8 mouse cellular contexts compared by ENCODE assay signal in genomic region chr12:111677421-111677820, GRCm38 (mm10). TPM values are rescaled to one million over a fixed set of nuclear protein-coding genes. Genes with fewer than 3 reads are reported as not detected.
DNase-seq lines count a peak whose midpoint lies in the region; ATAC-seq and TF ChIP-seq lines count a peak whose summit lies in the region.

No protein-coding gene starts in this region.

- peaks cover 17% of the 10 kb centered on the region for H3K27me3 ChIP-seq in lung, embryonic 14.5 days (ENCODE audit: insufficient read depth, low read length)
- peaks cover 25% of the 10 kb centered on the region for H3K27me3 ChIP-seq in embryonic facial prominence, embryonic 13.5 days

- no peak for DNase-seq in lung, embryonic 14.5 days
- no peak for DNase-seq in lung, postnatal 25 days (ENCODE audit: low spot score)
- DNase-seq in right cerebral cortex, postnatal 14 days, result no peak
- no peak for DNase-seq in ovary, postnatal 14 days (ENCODE audit: low spot score)
- no peak for DNase-seq in ovary, adult 18-20 months (ENCODE audit: low spot score)

- TF ChIP-seq CTCF in lung, embryonic 14.5 days (IDR thresholded peaks at IDR 0.05; ENCODE audit: low read depth), result no peak

- H3K36me3 ChIP-seq in lung, embryonic 14.5 days (ENCODE audit: insufficient read depth), result peaks cover 21% of the 10 kb centered on the region; the same call in 1 of the 2 replicates
- H3K36me3 ChIP-seq in embryonic facial prominence, embryonic 13.5 days, result peaks cover 24% of the 10 kb centered on the region
- peaks cover 8% of the 10 kb centered on the region; the same call in 1 of the 2 replicates for H3K36me3 ChIP-seq in macrophage (ENCODE audit: inconsistent target)

- WGBS in lung, embryonic 14.5 days, result 19% methylated on average over 5 of the region's 5 CpGs
- 12% methylated on average over 5 of the region's 5 CpGs for WGBS in embryonic facial prominence, embryonic 13.5 days
- 31% methylated on average over 5 of the region's 5 CpGs for WGBS in macrophage (ENCODE audit: missing documents)

- peak overlapping the region; percentile 76 for H3K9ac ChIP-seq in lung, embryonic 14.5 days
- H3K9ac ChIP-seq in embryonic facial prominence, embryonic 13.5 days, result peak overlapping the region; percentile 81

- peak overlapping the region; percentile 92 for H3K27ac ChIP-seq in lung, embryonic 14.5 days (ENCODE audit: low read depth)
- H3K27ac ChIP-seq in embryonic facial prominence, embryonic 13.5 days, result peak overlapping the region; percentile 94
- H3K27ac ChIP-seq in macrophage, result peak overlapping the region; percentile 98

- H3K79me2 ChIP-seq in macrophage (ENCODE audit: inconsistent target), result peaks cover 17% of the 10 kb centered on the region

- ATAC-seq in lung, embryonic 14.5 days (ENCODE audit: insufficient read depth), result peak; percentile 12; the same call in 1 of the 2 replicates
- ATAC-seq in embryonic facial prominence, embryonic 13.5 days (ENCODE audit: insufficient number of reproducible peaks, insufficient read depth, low FRiP score, low TSS enrichment, low read depth), result no peak
- ATAC-seq in inflammation-experienced regulatory T-cells, adult 6 months, result peak; percentile 30

- peak overlapping the region; percentile 88 for H3K4me2 ChIP-seq in lung, embryonic 14.5 days
- H3K4me2 ChIP-seq in embryonic facial prominence, embryonic 13.5 days, result peak overlapping the region; percentile 77

- H3K4me3 ChIP-seq in lung, embryonic 14.5 days (ENCODE audit: low read depth, low read length), result peak overlapping the region; percentile 66
- H3K4me3 ChIP-seq in embryonic facial prominence, embryonic 13.5 days, result peak overlapping the region; percentile 88
- peak overlapping the region; percentile 75 for H3K4me3 ChIP-seq in macrophage (ENCODE audit: inconsistent target)

- H3K9me3 ChIP-seq in lung, embryonic 14.5 days (ENCODE audit: low read depth, low read length), result no peaks in the 10 kb centered on the region
- no peaks in the 10 kb centered on the region for H3K9me3 ChIP-seq in embryonic facial prominence, embryonic 13.5 days

- H3K4me1 ChIP-seq in lung, embryonic 14.5 days (ENCODE audit: insufficient read depth), result peaks cover 7% of the 10 kb centered on the region
- H3K4me1 ChIP-seq in embryonic facial prominence, embryonic 13.5 days, result peaks cover 24% of the 10 kb centered on the region

RNA-seq across cellular contexts. Expression of gene Trmt61a, which starts 0.5 kb away (rescaled TPM):
- polyA plus RNA-seq in lung, embryonic 14.5 days (2014; fragmentation: Nextera tagmentation; extraction: Ambion mirVana), result 8.7 and 9.3 TPM in 2 replicates
- polyA plus RNA-seq in embryonic facial prominence, embryonic 13.5 days (2015; fragmentation: Nextera tagmentation; extraction: Ambion mirVana), result 12.5 and 13.7 TPM in 2 replicates
- polyA plus RNA-seq in inflammation-experienced regulatory T-cells, adult 6 months (2017; shearing (Covaris generic)), result 1 to 10 TPM; 3.2 to 4.4 (median 3.3) TPM
- total RNA-seq in macrophage (2018; cell fraction: chromatin; rRNA removed), result 10 to 100 TPM in 4 of 26 experiments, 1 to 10 TPM in 22; 1.3 to 13.3 (median 5.5) TPM
- 1 to 10 TPM; 2.4 to 8.1 (median 4.7) TPM for total RNA-seq in macrophage (2018; cell fraction: cytosol; rRNA removed)
- 10 to 100 TPM in 3 of 26 experiments, 1 to 10 TPM in 23; 1.4 to 22.2 (median 4.6) TPM for total RNA-seq in macrophage (2018; cell fraction: nucleus; rRNA removed)
- 3.4 to 25.1 TPM (median 4.4 TPM) in 3 replicates for polyA plus RNA-seq in macrophage (2018)

RNA-seq across cellular contexts. Expression of gene Ckb, which starts 5.3 kb away (rescaled TPM):
- polyA plus RNA-seq in lung, embryonic 14.5 days (2014; fragmentation: Nextera tagmentation; extraction: Ambion mirVana), result 210 and 217 TPM in 2 replicates
- 118 and 135 TPM in 2 replicates for polyA plus RNA-seq in embryonic facial prominence, embryonic 13.5 days (2015; fragmentation: Nextera tagmentation; extraction: Ambion mirVana)
- polyA plus RNA-seq in inflammation-experienced regulatory T-cells, adult 6 months (2017; shearing (Covaris generic)), result 10 to 100 TPM; 24.2 to 37.2 (median 31.8) TPM
- 100 to 1,000 TPM in 5 of 26 experiments, 10 to 100 TPM in 18, 1 to 10 TPM in 3; 3.7 to 154 (median 33.6) TPM for total RNA-seq in macrophage (2018; cell fraction: chromatin; rRNA removed)
- 100 to 1,000 TPM; 119 to 258 (median 181) TPM for total RNA-seq in macrophage (2018; cell fraction: cytosol; rRNA removed)
- 100 to 1,000 TPM in 7 of 26 experiments, 10 to 100 TPM in 19; 17.8 to 207 (median 69.1) TPM for total RNA-seq in macrophage (2018; cell fraction: nucleus; rRNA removed)
- polyA plus RNA-seq in macrophage (2018), result 135 to 330 TPM (median 190 TPM) in 3 replicates

RNA-seq across cellular contexts. Expression of gene Bag5, which starts 35.6 kb away (rescaled TPM):
- polyA plus RNA-seq in lung, embryonic 14.5 days (2014; fragmentation: Nextera tagmentation; extraction: Ambion mirVana), result 51.5 and 53.2 TPM in 2 replicates
- polyA plus RNA-seq in embryonic facial prominence, embryonic 13.5 days (2015; fragmentation: Nextera tagmentation; extraction: Ambion mirVana), result 64.5 and 67.3 TPM in 2 replicates
- 10 to 100 TPM; 22.0 to 40.1 (median 36.7) TPM for polyA plus RNA-seq in inflammation-experienced regulatory T-cells, adult 6 months (2017; shearing (Covaris generic))
- 10 to 100 TPM in 5 of 26 experiments, 1 to 10 TPM in 21; 1.9 to 11.0 (median 6.1) TPM for total RNA-seq in macrophage (2018; cell fraction: chromatin; rRNA removed)
- total RNA-seq in macrophage (2018; cell fraction: cytosol; rRNA removed), result 10 to 100 TPM; 10.4 to 21.8 (median 16.3) TPM
- 10 to 100 TPM in 16 of 26 experiments, 1 to 10 TPM in 10; 6.3 to 21.7 (median 11.4) TPM for total RNA-seq in macrophage (2018; cell fraction: nucleus; rRNA removed)
- polyA plus RNA-seq in macrophage (2018), result 17.0 to 24.0 TPM (median 23.4 TPM) in 3 replicates

RNA-seq across cellular contexts. Expression of gene Apopt1, which starts 35.6 kb away (rescaled TPM):
- 53.3 and 57.3 TPM in 2 replicates for polyA plus RNA-seq in lung, embryonic 14.5 days (2014; fragmentation: Nextera tagmentation; extraction: Ambion mirVana)
- 57.1 and 66.0 TPM in 2 replicates for polyA plus RNA-seq in embryonic facial prominence, embryonic 13.5 days (2015; fragmentation: Nextera tagmentation; extraction: Ambion mirVana)
- 10 to 100 TPM; 55.8 to 85.0 (median 74.3) TPM for polyA plus RNA-seq in inflammation-experienced regulatory T-cells, adult 6 months (2017; shearing (Covaris generic))
- 10 to 100 TPM in 19 of 26 experiments, 1 to 10 TPM in 7; 5.3 to 34.1 (median 17.7) TPM for total RNA-seq in macrophage (2018; cell fraction: chromatin; rRNA removed)
- 10 to 100 TPM; 20.9 to 34.0 (median 27.7) TPM for total RNA-seq in macrophage (2018; cell fraction: cytosol; rRNA removed)
- 10 to 100 TPM in 14 of 26 experiments, 1 to 10 TPM in 12; 4.4 to 26.4 (median 12.6) TPM for total RNA-seq in macrophage (2018; cell fraction: nucleus; rRNA removed)
- 25.8 to 45.9 TPM (median 27.0 TPM) in 3 replicates for polyA plus RNA-seq in macrophage (2018)
